ENCODE assay signal across 14 mouse cellular contexts in the genomic region with DNA sequence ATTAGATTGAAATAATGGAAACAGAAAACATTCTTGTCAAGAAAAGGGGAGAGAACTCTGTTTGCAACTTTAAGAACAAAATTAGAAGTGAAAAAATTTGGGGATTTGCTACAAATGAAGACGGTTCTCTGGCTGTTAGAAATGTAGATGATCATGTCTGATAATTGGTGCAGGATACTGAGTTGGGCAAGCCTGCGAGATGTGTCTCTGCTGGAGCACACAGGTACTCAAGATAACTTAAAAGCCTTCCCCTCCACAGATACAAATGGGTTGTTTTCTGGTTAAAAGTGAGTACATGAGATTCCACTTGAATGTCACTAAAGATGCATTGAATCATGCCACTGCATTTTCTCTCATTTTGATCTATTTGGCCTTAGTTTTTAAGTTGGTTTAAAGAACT.
"Had no signal": no experiment of that assay in that cellular context is flagged by ENCODE, and none has a peak within 500 bp of the region (broad histone marks: within the 10 kb centered on the region; RNA-seq: fewer than 3 reads in every experiment).

No protein-coding gene starts in this region.

- H3K9ac ChIP-seq: lung, embryonic 14.5 days; midbrain, embryonic 13.5 days; midbrain, embryonic 15.5 days; neural tube, embryonic 12.5 days; stomach, embryonic 15.5 days had no signal

- H3K4me3 ChIP-seq: midbrain, embryonic 13.5 days; midbrain, embryonic 15.5 days; neural tube, embryonic 12.5 days; stomach, embryonic 15.5 days had no signal

- H3K4me2 ChIP-seq: lung, embryonic 14.5 days; midbrain, embryonic 11.5 days; midbrain, embryonic 13.5 days; midbrain, embryonic 15.5 days; neural tube, embryonic 12.5 days; stomach, embryonic 15.5 days had no signal

- H3K9me3 ChIP-seq: midbrain, embryonic 13.5 days; midbrain, embryonic 15.5 days; neural tube, embryonic 12.5 days; stomach, embryonic 15.5 days had no signal

- DNase-seq: lung, adult 18-20 months; lung, embryonic 14.5 days; lung, postnatal 10 days; lung, postnatal 4 days; right cerebral cortex, postnatal 14 days; thymus, adult 2 months; thymus, postnatal 25 days; thymus, postnatal 4 days had no signal

- H3K27me3 ChIP-seq: midbrain, embryonic 13.5 days; midbrain, embryonic 15.5 days; neural tube, embryonic 12.5 days; stomach, embryonic 15.5 days had no signal

- H3K27ac ChIP-seq: midbrain, embryonic 13.5 days; midbrain, embryonic 15.5 days; neural tube, embryonic 12.5 days; stomach, embryonic 15.5 days; stomach, postnatal 0 days had no signal

- H3K4me1 ChIP-seq: midbrain, embryonic 13.5 days; midbrain, embryonic 15.5 days; neural tube, embryonic 12.5 days; stomach, embryonic 15.5 days had no signal

- ATAC-seq: midbrain, embryonic 13.5 days; midbrain, embryonic 15.5 days had no signal
